Comparison of ENCODE assay signal across 15 mouse cellular contexts in genomic region chr8:84230735-84231134, GRCm38 (mm10). TPM values are rescaled to one million over a fixed set of nuclear protein-coding genes. Genes with fewer than 3 reads are reported as not detected.
A peak's percentile ranks its signal among the peaks of the same experiment; 100 is the strongest.
DNase-seq lines count a peak whose midpoint lies in the region; ATAC-seq and TF ChIP-seq lines count a peak whose summit lies in the region.
"Had no signal": no experiment of that assay in that cellular context is flagged by ENCODE, and none has a peak within 500 bp of the region (broad histone marks: within the 10 kb centered on the region; RNA-seq: fewer than 3 reads in every experiment).

No protein-coding gene starts in this region.

- TF ChIP-seq CTCF in thymus, adult 2 months (IDR thresholded peaks at IDR 0.05; ENCODE audit: borderline replicate concordance, control insufficient read depth, extremely low read depth, insufficient read depth, low read length, poor library complexity): no peak
- TF ChIP-seq CTCF in stomach, postnatal 0 days (IDR thresholded peaks at IDR 0.05; ENCODE audit: low read depth): peak; percentile 58

- DNase-seq in CD4-positive, CD25-positive, alpha-beta regulatory T cell, adult 2 months (ENCODE audit: low read depth, low spot score): peak; percentile 54
- DNase-seq in kidney, postnatal 10 days: peak; percentile 32
- DNase-seq in kidney, adult 8-10 months: no peak
- DNase-seq in thymus, adult 2 months: peak; percentile 19
- DNase-seq in thymus, postnatal 14 days: no peak
- no peak for DNase-seq in stomach, postnatal 0 days (ENCODE audit: low spot score)
- no peak for DNase-seq in urinary bladder, adult 18-20 months (ENCODE audit: low spot score in 2 of 2)
- DNase-seq: gastrocnemius, postnatal 36 days; right cerebral cortex, postnatal 25 days had no signal

- peaks cover 49% of the 10 kb centered on the region for H3K36me3 ChIP-seq in thymus, adult 2 months (ENCODE audit: control insufficient read depth, insufficient read depth, low read length)
- peaks cover 31% of the 10 kb centered on the region for H3K36me3 ChIP-seq in stomach, postnatal 0 days (ENCODE audit: control insufficient read depth, insufficient read depth, low read length)

- no peak overlapping the region for H3K27ac ChIP-seq in thymus, adult 2 months (ENCODE audit: control insufficient read depth, insufficient read depth, low read length)
- no peak overlapping the region for H3K27ac ChIP-seq in stomach, postnatal 0 days (replicated peaks)
- H3K27ac ChIP-seq: hindbrain, embryonic 10.5 days; limb, embryonic 13.5 days; neural tube, embryonic 13.5 days; stomach, embryonic 15.5 days had no signal

- H3K4me3 ChIP-seq in thymus, adult 2 months (ENCODE audit: control insufficient read depth, insufficient read depth, low read length): no peak overlapping the region
- no peak overlapping the region for H3K4me3 ChIP-seq in stomach, postnatal 0 days (ENCODE audit: low read depth, low read length)
- H3K4me3 ChIP-seq: hindbrain, embryonic 10.5 days; limb, embryonic 13.5 days; megakaryocyte, embryonic 14.5 days; neural tube, embryonic 13.5 days; stomach, embryonic 15.5 days had no signal

- no peaks in the 10 kb centered on the region for H3K27me3 ChIP-seq in thymus, adult 2 months (ENCODE audit: control insufficient read depth, insufficient read depth, low read length)
- no peaks in the 10 kb centered on the region for H3K27me3 ChIP-seq in stomach, postnatal 0 days (ENCODE audit: control insufficient read depth, insufficient read depth, low read length)
- H3K27me3 ChIP-seq: limb, embryonic 13.5 days; megakaryocyte, embryonic 14.5 days; neural tube, embryonic 13.5 days; stomach, embryonic 15.5 days had no signal

- TF ChIP-seq EP300 in stomach, postnatal 0 days (optimal IDR thresholded peaks at IDR 0.05): no peak

- H3K9ac ChIP-seq in stomach, postnatal 0 days (ENCODE audit: low read length): no peak overlapping the region
- H3K9ac ChIP-seq: limb, embryonic 13.5 days; neural tube, embryonic 13.5 days; stomach, embryonic 15.5 days had no signal

- 84% methylated on average over 17 of the region's 17 CpGs for WGBS in thymus, adult 2 months
- 81% methylated on average over 17 of the region's 17 CpGs for WGBS in stomach, postnatal 0 days

- H3K4me1 ChIP-seq in thymus, adult 2 months (replicated peaks; ENCODE audit: control insufficient read depth, insufficient read depth, low read length): peaks cover 9% of the 10 kb centered on the region
- no peaks in the 10 kb centered on the region for H3K4me1 ChIP-seq in stomach, postnatal 0 days (replicated peaks; ENCODE audit: control insufficient read depth, insufficient read depth)

- TF ChIP-seq POLR2A in thymus, adult 2 months (IDR thresholded peaks at IDR 0.05; ENCODE audit: control insufficient read depth, extremely low read depth, insufficient read depth, low read length, poor library complexity): no peak

- ATAC-seq in CD4-positive, CD25-positive, alpha-beta regulatory T cell, adult 4 months: no peak
- no peak for ATAC-seq in stomach, postnatal 0 days (ENCODE audit: low FRiP score, low TSS enrichment)

- no peaks in the 10 kb centered on the region for H3K9me3 ChIP-seq in stomach, postnatal 0 days (ENCODE audit: control insufficient read depth, low read length)
- H3K9me3 ChIP-seq: hindbrain, embryonic 10.5 days; limb, embryonic 13.5 days; megakaryocyte, embryonic 14.5 days; neural tube, embryonic 13.5 days; stomach, embryonic 15.5 days had no signal

- H3K4me2 ChIP-seq in stomach, postnatal 0 days (replicated peaks; ENCODE audit: low read depth): no peak overlapping the region
- H3K4me2 ChIP-seq: limb, embryonic 13.5 days; neural tube, embryonic 13.5 days; stomach, embryonic 15.5 days had no signal

RNA-seq across cellular contexts. Expression of gene Zswim4, which starts 6.1 kb away (rescaled TPM):
- polyA plus RNA-seq in CD4-positive, CD25-positive, alpha-beta regulatory T cell, adult 4 months (2017; shearing (Covaris generic)): 1 to 10 TPM; 3.3 to 4.3 TPM
- polyA plus RNA-seq in thymus, adult 2 months (2012; rRNA removed): 53.0 and 59.0 TPM in 2 replicates
- polyA plus RNA-seq in stomach, postnatal 0 days (2015; fragmentation: Nextera tagmentation; extraction: Ambion mirVana): 8.0 and 9.7 TPM in 2 replicates

RNA-seq across cellular contexts. Expression of gene D8Ertd738e, which starts 18.8 kb away (rescaled TPM):
- 100 to 1,000 TPM; 365 to 370 TPM for polyA plus RNA-seq in CD4-positive, CD25-positive, alpha-beta regulatory T cell, adult 4 months (2017; shearing (Covaris generic))
- polyA plus RNA-seq in thymus, adult 2 months (2012; rRNA removed): 159 and 193 TPM in 2 replicates
- polyA plus RNA-seq in stomach, postnatal 0 days (2015; fragmentation: Nextera tagmentation; extraction: Ambion mirVana): 299 and 309 TPM in 2 replicates

RNA-seq across cellular contexts. Expression of gene Mri1, which starts 26.4 kb away (rescaled TPM):
- polyA plus RNA-seq in CD4-positive, CD25-positive, alpha-beta regulatory T cell, adult 4 months (2017; shearing (Covaris generic)): 1 to 10 TPM; 7.2 to 9.5 TPM
- polyA plus RNA-seq in thymus, adult 2 months (2012; rRNA removed): 89.6 and 107 TPM in 2 replicates
- polyA plus RNA-seq in stomach, postnatal 0 days (2015; fragmentation: Nextera tagmentation; extraction: Ambion mirVana): 61.7 and 62.7 TPM in 2 replicates

RNA-seq across cellular contexts. Expression of gene Ccdc130, which starts 39.4 kb away (rescaled TPM):
- polyA plus RNA-seq in CD4-positive, CD25-positive, alpha-beta regulatory T cell, adult 4 months (2017; shearing (Covaris generic)): 10 to 100 TPM; 52.0 to 56.6 TPM
- polyA plus RNA-seq in thymus, adult 2 months (2012; rRNA removed): 63.1 and 65.3 TPM in 2 replicates
- 10.1 and 10.4 TPM in 2 replicates for polyA plus RNA-seq in stomach, postnatal 0 days (2015; fragmentation: Nextera tagmentation; extraction: Ambion mirVana)

RNA-seq across cellular contexts. Expression of gene Nanos3, which starts 45.7 kb away (rescaled TPM):
- under 1 TPM in 1 of 2 experiments, not detected in 1; 0.81 TPM for polyA plus RNA-seq in CD4-positive, CD25-positive, alpha-beta regulatory T cell, adult 4 months (2017; shearing (Covaris generic))
- polyA plus RNA-seq in thymus, adult 2 months (2012; rRNA removed): 5.5 and 8.5 TPM in 2 replicates
- polyA plus RNA-seq in stomach, postnatal 0 days (2015; fragmentation: Nextera tagmentation; extraction: Ambion mirVana): 2.0 and 4.4 TPM in 2 replicates

Comparison
In these comparisons a context has a peak if more than half of its experiments do, and no peak if none do; other contexts are left out.
1. DNase-seq: peak in CD4-positive, CD25-positive, alpha-beta regulatory T cell, adult 2 months (single experiment), kidney, postnatal 10 days (single experiment) and thymus, adult 2 months (single experiment); none in kidney, adult 8-10 months (0 of 2), thymus, postnatal 14 days (single experiment), stomach, postnatal 0 days (single experiment) and urinary bladder, adult 18-20 months (0 of 2).